Mouse (Mus musculus) lung, postnatal 0 days (tissue): ENCODE data around the gene Emc10. TPM values are rescaled to one million over a fixed set of nuclear protein-coding genes. Genes with fewer than 3 reads are reported as not detected.

Experiments
- ATAC-seq: fragments of 200-750 bp; cut with Nextera tagmentation; 2 replicates; pipeline ENCODE4 v1.8.0; 2017; ENCODE audit warnings: moderate library complexity
- DNase-seq: peaks from one replicate; pipeline ENCODE4 v3.0.0-alpha.2; 2016; ENCODE audit warnings: low spot score
- H3K27ac ChIP-seq: fragments of 300-500 bp; sonication (generic); 2 replicates; pipeline ENCODE4 v1.5.1; 2014; ENCODE audit warnings: antibody characterized with exemption, mild to moderate bottlenecking, low read length, mixed read lengths
- H3K27me3 ChIP-seq: fragments of 300-500 bp; sonication (generic); replicated peaks from 2 replicates; pipeline ENCODE4 v1.6.1; 2014; ENCODE audit warnings: low read length, mixed read lengths; ENCODE audit not compliant: insufficient read depth
- H3K36me3 ChIP-seq: fragments of 300-500 bp; sonication (generic); 2 replicates; pipeline ENCODE4 v1.6.1; 2014; ENCODE audit warnings: low read length, mixed read lengths; ENCODE audit not compliant: insufficient read depth
- H3K4me1 ChIP-seq: fragments of 300-500 bp; sonication (generic); 2 replicates; pipeline ENCODE4 v1.6.1; 2014; ENCODE audit warnings: antibody characterized with exemption, low read depth, low read length, mixed read lengths; ENCODE audit not compliant: insufficient read depth
- H3K4me2 ChIP-seq: fragments of 300-500 bp; sonication (generic); replicated peaks from 2 replicates; pipeline ENCODE4 v1.6.1; 2014; ENCODE audit warnings: low read depth, mild to moderate bottlenecking, low read length, moderate library complexity, mixed read lengths
- H3K4me3 ChIP-seq: fragments of 300-500 bp; sonication (generic); 2 replicates; pipeline ENCODE4 v1.5.1; 2014; ENCODE audit warnings: low read depth, low read length
- H3K9ac ChIP-seq: fragments of 300-500 bp; sonication (generic); replicated peaks from 2 replicates; pipeline ENCODE4 v1.6.1; 2014; ENCODE audit warnings: low read depth, mild to moderate bottlenecking
- H3K9me3 ChIP-seq: fragments of 300-500 bp; sonication (generic); 2 replicates; pipeline ENCODE4 v1.6.1; 2016; ENCODE audit warnings: low read length, mixed read lengths
- CTCF ChIP-seq: IDR thresholded peaks from 2 replicates; pipeline ENCODE4 v1.5.1; 2016; ENCODE audit warnings: antibody characterized with exemption, mild to moderate bottlenecking
- EP300 ChIP-seq: IDR thresholded peaks from 2 replicates; pipeline ENCODE4 v1.6.1; 2016; ENCODE audit warnings: antibody characterized with exemption, mild to moderate bottlenecking, control low read depth
- WGBS: fragments of 180-500 bp; shearing (Covaris S2); extraction: QIAGEN DNeasy Blood & Tissue Kit; methylation state at CpG from one replicate; pipeline ENCODE4 v1.1.7; 2014; 5-methylcytosine and 5-hydroxymethylcytosine counted together
- polyA plus RNA-seq: library from polyadenylated mRNA; unstranded; fragments of >200 nt; fragmentation: Nextera tagmentation; extraction: Ambion mirVana; gene quantifications from 2 replicates; pipeline ENCODE4 v1.2.1, GENCODE M21; 2015

Emc10 gene
- polyA plus RNA-seq: 59.3 and 69.2 TPM in 2 replicates

- 3% methylated on average over 47 of the region's 58 CpGs for WGBS
- Histone ChIP-seq H3K4me2 (peak within 1 kb of the TSS; percentile 86), H3K4me3 (peak within 1 kb of the TSS; percentile 76), H3K4me1 (peaks cover 10% of the 10 kb centered on the region; the same call in 1 of the 2 replicates), H3K9me3 (no peaks in the 10 kb centered on the region), H3K36me3 (0 out of 2 replicates have a peak, but pooled peaks cover 1% of the 10 kb centered on the region), H3K27ac (peak within 1 kb of the TSS; percentile 88), H3K27me3 (no peaks in the 10 kb centered on the region), H3K9ac (peak within 1 kb of the TSS; percentile 77)
- TF ChIP-seq EP300 (no peak), CTCF (peak; percentile 35)
- DNase-seq (peak; percentile 98), ATAC-seq (peak; percentile 96)
Measured at GRCm38 (mm10) chr7:44495992-44496770, at the start of gene Emc10, which contains the start of gene Fam71e1. TSS of gene Emc10 (minus strand) at chr7:44496529. TSS of gene Fam71e1 (plus strand) at chr7:44496581.

GRCm38 (mm10) chr7:44543071-44543470 is 46.7 kb upstream of the Emc10 start:
- WGBS: 81% methylated on average over 12 of the region's 12 CpGs
- no peak for DNase-seq
- H3K27ac ChIP-seq: no peak overlapping the region
- H3K4me3 ChIP-seq: no peak overlapping the region
- no peaks in the 10 kb centered on the region for H3K9me3 ChIP-seq
- 0 out of 2 replicates have a peak, but pooled peaks cover 7% of the 10 kb centered on the region for H3K36me3 ChIP-seq
- H3K9ac ChIP-seq: no peak overlapping the region
- TF ChIP-seq EP300 (no peak), CTCF (no peak)
- ATAC-seq: no peak
- H3K27me3 ChIP-seq: no peaks in the 10 kb centered on the region
- no peaks in the 10 kb centered on the region; the same call in 1 of the 2 replicates for H3K4me1 ChIP-seq
- H3K4me2 ChIP-seq: no peak overlapping the region

GRCm38 (mm10) chr7:44542555-44542954 is 46.2 kb upstream of the Emc10 start:
- H3K36me3 ChIP-seq: 0 out of 2 replicates have a peak, but pooled peaks cover 7% of the 10 kb centered on the region

GRCm38 (mm10) chr7:44538756-44539624 is 42.7 kb upstream of the Emc10 start:
- no peak for DNase-seq
- Histone ChIP-seq H3K4me2 (no peak overlapping the region), H3K27ac (no peak overlapping the region), H3K36me3 (0 out of 2 replicates have a peak, but pooled peaks cover 7% of the 10 kb centered on the region), H3K4me3 (no peak overlapping the region), H3K9ac (no peak overlapping the region), H3K4me1 (no peaks in the 10 kb centered on the region), H3K27me3 (no peaks in the 10 kb centered on the region), H3K9me3 (no peaks in the 10 kb centered on the region)
- WGBS: 88% methylated on average over 41 of the region's 41 CpGs
- no peak for TF ChIP-seq CTCF
- TF ChIP-seq EP300: no peak
- no peak for ATAC-seq

More at GRCm38 (mm10) chr7:44542555-44542954, 46.2 kb upstream of the Emc10 start:
- TF ChIP-seq EP300 (no peak), CTCF (no peak)
- no peak for ATAC-seq
- Histone ChIP-seq H3K27ac (no peak overlapping the region), H3K9me3 (no peaks in the 10 kb centered on the region), H3K4me2 (no peak overlapping the region), H3K4me1 (no peaks in the 10 kb centered on the region), H3K9ac (no peak overlapping the region), H3K4me3 (no peak overlapping the region), H3K27me3 (no peaks in the 10 kb centered on the region)
- no peak for DNase-seq
- 92% methylated on average over 11 of the region's 11 CpGs for WGBS

- 0 out of 2 replicates have a peak, but pooled peaks cover 7% of the 10 kb centered on the region for H3K36me3 ChIP-seq
- no peak overlapping the region for H3K4me3 ChIP-seq
- TF ChIP-seq CTCF (no peak), EP300 (no peak)
- ATAC-seq: no peak
- no peak overlapping the region for H3K4me2 ChIP-seq
- H3K27me3 ChIP-seq: no peaks in the 10 kb centered on the region
- 93% methylated on average over 13 of the region's 13 CpGs for WGBS
- no peak overlapping the region for H3K9ac ChIP-seq
- no peak overlapping the region for H3K27ac ChIP-seq
- H3K9me3 ChIP-seq: no peaks in the 10 kb centered on the region
- no peaks in the 10 kb centered on the region for H3K4me1 ChIP-seq
- DNase-seq: no peak
Measured at GRCm38 (mm10) chr7:44537496-44537895, 41.2 kb upstream of the Emc10 start.

GRCm38 (mm10) chr7:44537009-44537408 is 40.7 kb upstream of the Emc10 start:
- Histone ChIP-seq H3K9ac (no peak overlapping the region), H3K27ac (no peak overlapping the region), H3K27me3 (no peaks in the 10 kb centered on the region), H3K36me3 (0 out of 2 replicates have a peak, but pooled peaks cover 7% of the 10 kb centered on the region), H3K4me2 (no peak overlapping the region), H3K9me3 (no peaks in the 10 kb centered on the region), H3K4me1 (no peaks in the 10 kb centered on the region), H3K4me3 (no peak overlapping the region)
- TF ChIP-seq CTCF: no peak
- TF ChIP-seq EP300: no peak
- no peak for ATAC-seq
- DNase-seq: no peak
- WGBS: 63% methylated on average over 7 of the region's 7 CpGs
